Mouse (Mus musculus) midbrain, embryonic 10.5 days (tissue): Measurements from ENCODE around the gene 1700049E17Rik1. TPM values are rescaled to one million over a fixed set of nuclear protein-coding genes. Genes with fewer than 3 reads are reported as not detected.
"Not testable (repeated sequence)": the region's sequence is repeated elsewhere in the genome, so short reads cannot be mapped to it uniquely, and the experiment has no call there.

ENCODE experiments used
- DNase-seq: peaks from one replicate; pipeline ENCODE4 v3.0.0-alpha.2; 2017; ENCODE audit warnings: low spot score
- H3K27ac ChIP-seq: fragments of 300-500 bp; sonication (generic); replicated peaks from 2 replicates; pipeline ENCODE4 v1.5.1; 2016; ENCODE audit warnings: mild to moderate bottlenecking
- H3K27me3 ChIP-seq: fragments of 300-500 bp; sonication (generic); 2 replicates; pipeline ENCODE4 v1.6.1; 2016; ENCODE audit warnings: low read depth, mild to moderate bottlenecking; ENCODE audit not compliant: poor library complexity, severe bottlenecking
- H3K36me3 ChIP-seq: fragments of 300-500 bp; sonication (generic); 2 replicates; pipeline ENCODE4 v1.6.1; 2016; ENCODE audit warnings: mild to moderate bottlenecking, moderate library complexity
- H3K4me1 ChIP-seq: fragments of 300-500 bp; sonication (generic); 2 replicates; pipeline ENCODE4 v1.6.1; 2016
- H3K4me3 ChIP-seq: fragments of 300-500 bp; sonication (generic); 2 replicates; pipeline ENCODE4 v1.5.1; 2016; ENCODE audit warnings: mild to moderate bottlenecking, moderate library complexity
- H3K9me3 ChIP-seq: fragments of 300-500 bp; sonication (generic); replicated peaks from 2 replicates; pipeline ENCODE4 v1.6.1; 2016; ENCODE audit warnings: mild to moderate bottlenecking
- WGBS: fragments of 180-500 bp; shearing (Covaris S2); methylation state at CpG from one replicate; pipeline ENCODE4 v1.1.7; 2016; 5-methylcytosine and 5-hydroxymethylcytosine counted together
- polyA plus RNA-seq: library from polyadenylated mRNA; unstranded; fragments of >200 nt; fragmentation: Nextera tagmentation; extraction: Ambion mirVana; gene quantifications from 2 replicates; pipeline ENCODE4 v1.2.1, GENCODE M21; 2016

Gene 1700049E17Rik1
- polyA plus RNA-seq, result not detected in 2 replicates

- H3K36me3 ChIP-seq, H3K4me1 ChIP-seq, H3K4me3 ChIP-seq, H3K27me3 ChIP-seq, H3K27ac ChIP-seq, DNase-seq, H3K9me3 ChIP-seq: not testable (repeated sequence)
- WGBS, result no CpG with 5 or more reads among the region's 1 CpGs
These were observed at the start of gene 1700049E17Rik1 for GRCm38 (mm10) chr14:41924649-41925048. Gene 1700049E17Rik1 (plus strand): TSS chr14:41924949.

DNA sequence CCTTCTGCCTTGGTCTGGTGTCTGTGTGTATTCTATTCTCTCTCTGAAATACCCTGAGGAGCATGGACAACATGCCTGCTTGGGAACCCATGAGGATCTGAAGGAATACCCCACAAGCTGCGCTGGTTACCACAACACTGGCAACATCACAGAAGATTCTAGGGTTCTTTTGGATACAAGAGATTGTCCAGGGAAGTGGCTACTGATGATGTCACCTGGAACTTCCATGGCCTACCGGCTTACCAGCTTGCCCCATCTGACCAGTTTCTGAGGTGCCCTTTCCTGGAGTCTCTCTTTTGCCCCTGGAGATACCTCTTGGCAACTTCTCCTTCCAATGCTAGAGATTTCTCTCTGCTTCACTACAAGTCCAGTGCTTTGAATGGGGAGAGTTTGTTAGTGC is 17.6 kb upstream of the 1700049E17Rik1 start, which contains the start of gene Gm7980:
Gm7980 (minus strand) TSS at position 101 of the 400 bp plus-strand sequence.
- not testable (repeated sequence) for H3K36me3 ChIP-seq, H3K4me1 ChIP-seq, H3K27me3 ChIP-seq, H3K4me3 ChIP-seq, DNase-seq, H3K27ac ChIP-seq, H3K9me3 ChIP-seq
- WGBS, result no CpG with 5 or more reads among the region's 2 CpGs

- not testable (repeated sequence) for DNase-seq, H3K9me3 ChIP-seq, H3K36me3 ChIP-seq, H3K4me1 ChIP-seq, H3K27ac ChIP-seq, H3K4me3 ChIP-seq, H3K27me3 ChIP-seq
- WGBS, result 78% methylated on average over 2 of the region's 2 CpGs
These were observed 18.9 kb downstream of the 1700049E17Rik1 start, which contains the start of gene 1700024B05Rik for GRCm38 (mm10) chr14:41943695-41944094. Gene 1700024B05Rik (plus strand): TSS chr14:41943995.

GRCm38 (mm10) chr14:41964095-41964494 is 39.3 kb downstream of the 1700049E17Rik1 start:
- not testable (repeated sequence) for H3K4me3 ChIP-seq, H3K36me3 ChIP-seq, H3K27me3 ChIP-seq, H3K27ac ChIP-seq, DNase-seq, H3K4me1 ChIP-seq, H3K9me3 ChIP-seq
- WGBS, result 79% methylated on average over 4 of the region's 4 CpGs

DNA sequence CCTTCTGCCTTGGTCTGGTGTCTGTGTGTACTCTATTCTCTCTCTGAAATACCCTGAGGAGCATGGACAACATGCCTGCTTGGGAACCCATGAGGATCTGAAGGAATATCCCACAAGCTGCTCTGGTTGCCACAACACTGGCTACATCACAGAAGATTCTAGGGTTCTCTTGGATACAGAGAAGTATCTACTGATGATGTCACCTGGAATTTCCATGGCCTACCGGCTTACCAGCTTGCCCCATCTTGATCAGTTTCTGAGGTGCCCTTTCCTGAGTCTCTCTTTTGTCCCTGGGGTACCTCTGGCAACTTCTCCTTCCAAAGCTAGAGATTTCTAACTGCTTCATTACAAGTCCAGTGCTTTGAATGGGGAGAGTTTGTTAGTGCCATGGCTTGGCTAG is 43.1 kb downstream of the 1700049E17Rik1 start, which contains the start of gene Gm6401:
Gm6401 (minus strand) TSS at position 101 of the 400 bp plus-strand sequence.
- not testable (repeated sequence) for H3K36me3 ChIP-seq, H3K27ac ChIP-seq, H3K27me3 ChIP-seq, H3K4me3 ChIP-seq, DNase-seq, H3K4me1 ChIP-seq, H3K9me3 ChIP-seq
- WGBS, result 87% methylated on average over 1 of the region's 1 CpGs

- H3K9me3 ChIP-seq, H3K27me3 ChIP-seq, H3K4me1 ChIP-seq, DNase-seq, H3K4me3 ChIP-seq, H3K36me3 ChIP-seq, H3K27ac ChIP-seq: not testable (repeated sequence)
- 71% methylated on average over 3 of the region's 3 CpGs for WGBS
These were observed 43.8 kb downstream of the 1700049E17Rik1 start for GRCm38 (mm10) chr14:41968596-41968995.

Other genes with a start within 250 kb of the 1700049E17Rik1 start
- not detected in 2 replicates for gene Gm8068, start 223.1 kb upstream of the 1700049E17Rik1 start, polyA plus RNA-seq
- gene Gm7929, start 174.3 kb upstream of the 1700049E17Rik1 start, polyA plus RNA-seq, result not detected in 2 replicates
- gene Gm47189, start 152.5 kb upstream of the 1700049E17Rik1 start, polyA plus RNA-seq, result not detected in 2 replicates
- not detected in 2 replicates for gene Gm7980, start 17.7 kb upstream of the 1700049E17Rik1 start, polyA plus RNA-seq
- gene 1700024B05Rik, start 19.0 kb downstream of the 1700049E17Rik1 start, polyA plus RNA-seq, result not detected in 2 replicates
- gene Gm6401, start 43.0 kb downstream of the 1700049E17Rik1 start, polyA plus RNA-seq, result not detected in 2 replicates
- gene Gm3543, start 58.4 kb downstream of the 1700049E17Rik1 start, polyA plus RNA-seq, result not detected in 2 replicates
- gene Gm7951, start 192.4 kb downstream of the 1700049E17Rik1 start, polyA plus RNA-seq, result not detected in 2 replicates
- not detected in 2 replicates for gene Gm17027, start 237.7 kb downstream of the 1700049E17Rik1 start, polyA plus RNA-seq